Mouse (Mus musculus): ENCODE data around the gene Caly. TPM values are rescaled to one million over a fixed set of nuclear protein-coding genes. Genes with fewer than 3 reads are reported as not detected.

Caly gene
- 88.6 and 92.6 TPM in 2 replicates for polyA plus RNA-seq (2015; fragmentation: Nextera tagmentation; extraction: Ambion mirVana)

DNA sequence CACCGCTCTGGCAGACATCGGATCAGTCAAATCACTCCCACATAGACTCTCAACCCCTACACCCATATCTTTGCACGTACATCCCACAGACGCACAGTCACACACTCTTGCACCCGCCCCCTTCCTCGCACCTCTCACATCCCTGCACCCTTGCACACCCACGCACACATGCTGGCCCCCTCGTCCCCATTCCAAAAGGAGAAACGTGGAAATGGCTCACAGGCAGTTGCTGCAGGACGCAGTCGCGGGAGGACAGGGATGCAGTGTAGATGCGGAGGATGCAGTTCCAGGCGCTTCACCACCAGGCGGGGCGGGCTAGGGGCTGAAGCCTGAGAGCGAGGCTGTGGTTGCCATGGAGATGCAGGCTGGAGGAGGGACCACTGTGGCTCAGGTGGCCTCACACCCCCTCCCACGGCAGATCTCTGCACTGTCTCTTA is at the start of gene Caly:
Gene Caly, minus strand, starts transcription at position 307 of the 437 bp plus-strand sequence.
- ATAC-seq: peak; percentile 83
- Histone ChIP-seq H3K27me3 (peaks cover 38% of the 10 kb centered on the region), H3K4me1 (replicated peaks) (peaks cover 38% of the 10 kb centered on the region), H3K9ac (replicated peaks) (peak within 1 kb of the TSS; percentile 69), H3K27ac (peak within 1 kb of the TSS; percentile 94), H3K36me3 (no peaks in the 10 kb centered on the region), H3K4me2 (replicated peaks) (peak within 1 kb of the TSS; percentile 76), H3K4me3 (replicated peaks) (peak within 1 kb of the TSS; percentile 50), H3K9me3 (no peaks in the 10 kb centered on the region)
- 6% methylated on average over 18 of the region's 18 CpGs for WGBS

DNA sequence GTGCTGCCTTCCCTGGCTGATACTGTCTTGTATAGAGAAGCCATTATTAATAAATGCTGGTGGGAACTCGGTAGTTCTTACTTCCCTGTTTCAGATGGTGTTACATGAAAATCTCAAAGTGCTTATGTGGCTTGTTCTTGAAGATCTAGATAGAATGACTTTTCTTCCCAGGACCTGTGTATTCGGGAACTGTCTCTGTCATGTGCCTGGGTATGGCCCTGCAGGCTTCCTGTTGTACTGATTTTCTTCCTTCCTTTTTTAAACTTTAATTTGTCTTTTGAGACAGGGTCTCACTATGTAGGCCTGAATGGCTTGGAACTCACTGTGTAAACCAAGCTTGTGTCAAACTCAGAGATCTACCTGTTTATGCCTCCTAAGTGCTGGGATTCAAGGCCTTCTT is 45.6 kb upstream of the Caly start:
- ATAC-seq: no peak
- WGBS: 87% methylated on average over 2 of the region's 2 CpGs
- Histone ChIP-seq H3K36me3 (no peaks in the 10 kb centered on the region), H3K9ac (replicated peaks) (no peak overlapping the region), H3K4me2 (replicated peaks) (no peak overlapping the region), H3K4me1 (replicated peaks) (peaks cover 13% of the 10 kb centered on the region), H3K4me3 (replicated peaks) (no peak overlapping the region), H3K27me3 (no peaks in the 10 kb centered on the region), H3K9me3 (no peaks in the 10 kb centered on the region), H3K27ac (no peak overlapping the region)

DNA sequence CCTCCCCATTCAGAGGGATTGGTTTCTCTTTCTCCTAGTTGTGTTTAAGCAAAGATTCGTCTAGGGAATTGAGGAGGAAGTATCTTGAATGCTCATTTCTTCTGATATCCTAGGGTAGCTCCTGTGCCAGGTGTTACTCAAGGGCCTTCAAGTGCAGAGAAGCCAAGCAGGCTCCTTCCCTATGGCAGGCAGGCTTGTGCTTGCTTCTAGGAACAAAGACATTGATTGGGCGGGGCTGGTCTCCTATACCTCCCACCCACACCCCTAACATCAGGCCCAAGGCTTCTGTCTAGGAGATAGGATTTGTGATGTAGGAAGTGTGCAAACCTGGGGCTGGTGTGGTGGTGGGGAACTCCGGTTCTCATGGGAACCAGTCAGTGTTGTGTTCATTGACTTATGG is 44.6 kb upstream of the Caly start:
- H3K27me3 ChIP-seq: no peaks in the 10 kb centered on the region
- no peak overlapping the region for H3K27ac ChIP-seq
- WGBS: 88% methylated on average over 3 of the region's 3 CpGs
- H3K4me3 ChIP-seq (replicated peaks): no peak overlapping the region
- no peak for ATAC-seq
- H3K9ac ChIP-seq (replicated peaks): no peak overlapping the region
- no peak overlapping the region for H3K4me2 ChIP-seq (replicated peaks)
- no peaks in the 10 kb centered on the region for H3K36me3 ChIP-seq
- H3K4me1 ChIP-seq (replicated peaks): peaks cover 13% of the 10 kb centered on the region
- no peaks in the 10 kb centered on the region for H3K9me3 ChIP-seq

DNA sequence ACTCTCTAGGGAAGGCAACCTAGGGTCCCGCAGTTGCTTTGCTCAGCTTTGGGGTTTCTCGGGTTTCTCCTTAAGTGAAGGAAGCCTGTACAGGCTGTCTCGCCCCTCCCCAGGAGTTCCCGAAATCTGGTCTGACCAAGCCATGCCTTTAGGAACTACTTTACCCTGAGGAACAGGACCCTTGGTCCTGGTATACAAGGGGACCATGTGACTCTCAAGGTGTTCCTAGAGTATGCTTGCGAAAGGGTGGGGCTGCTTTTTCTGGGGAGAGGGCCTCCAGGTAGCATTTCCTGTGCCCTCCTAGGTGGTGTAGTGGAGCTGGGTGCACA is 43.6 kb upstream of the Caly start:
- Histone ChIP-seq H3K4me3 (replicated peaks) (peak overlapping the region; percentile 66), H3K4me1 (replicated peaks) (peaks cover 13% of the 10 kb centered on the region), H3K9ac (replicated peaks) (peak overlapping the region; percentile 80), H3K4me2 (replicated peaks) (peak overlapping the region; percentile 86), H3K27me3 (peaks cover 3% of the 10 kb centered on the region; the same call in 1 of the 2 replicates), H3K36me3 (no peaks in the 10 kb centered on the region), H3K9me3 (no peaks in the 10 kb centered on the region), H3K27ac (no peak overlapping the region)
- 7% methylated on average over 5 of the region's 5 CpGs for WGBS
- no peak; the same call in 1 of the 2 replicates for ATAC-seq

DNA sequence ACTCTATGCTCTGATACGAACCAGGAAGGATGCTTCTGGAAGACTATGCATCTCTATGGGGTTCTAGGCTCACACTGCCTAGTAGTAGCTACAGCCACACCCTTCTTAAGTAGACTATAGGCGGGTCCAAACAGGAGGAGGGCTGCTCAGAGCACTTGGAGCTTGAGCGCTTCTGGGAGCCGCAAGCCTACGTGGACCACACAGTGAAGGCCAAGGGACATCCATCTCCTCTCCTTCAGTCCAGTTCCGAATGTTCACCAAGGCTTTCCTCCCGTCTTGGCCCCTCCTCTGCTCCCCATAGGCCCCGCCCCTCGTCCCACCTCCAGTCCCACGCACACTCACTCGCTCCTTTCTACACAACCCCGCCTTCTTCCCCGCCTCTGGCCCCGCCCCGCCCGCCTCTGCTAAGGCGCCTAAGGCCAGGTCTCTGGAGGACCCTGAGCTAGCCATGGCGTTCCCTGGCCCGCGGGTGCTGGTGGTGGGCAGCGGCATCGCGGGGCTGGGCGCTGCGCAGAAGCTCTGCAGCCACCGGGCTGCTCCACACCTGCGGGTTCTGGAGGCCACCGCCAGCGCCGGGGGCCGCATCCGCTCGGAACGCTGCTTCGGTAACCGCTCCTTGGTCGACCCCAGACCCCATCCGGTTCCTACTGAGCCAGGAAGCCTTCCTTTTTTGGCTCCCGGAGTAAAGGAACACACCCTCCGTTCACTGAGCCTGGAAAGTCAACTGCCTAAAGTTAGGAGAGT is 43.1 kb upstream of the Caly start:
- peak overlapping the region; percentile 66 for H3K4me3 ChIP-seq (replicated peaks)
- 2% methylated on average over 40 of the region's 40 CpGs for WGBS
- H3K36me3 ChIP-seq: no peaks in the 10 kb centered on the region
- peaks cover 3% of the 10 kb centered on the region; the same call in 1 of the 2 replicates for H3K27me3 ChIP-seq
- H3K4me1 ChIP-seq (replicated peaks): peaks cover 13% of the 10 kb centered on the region
- H3K9me3 ChIP-seq: no peaks in the 10 kb centered on the region
- 0 out of 2 replicates have a peak overlapping the region, but pooled peaks have one; percentile 17 for H3K27ac ChIP-seq
- peak; percentile 94 for ATAC-seq
- H3K9ac ChIP-seq (replicated peaks): peak overlapping the region; percentile 80
- H3K4me2 ChIP-seq (replicated peaks): peak overlapping the region; percentile 86

DNA sequence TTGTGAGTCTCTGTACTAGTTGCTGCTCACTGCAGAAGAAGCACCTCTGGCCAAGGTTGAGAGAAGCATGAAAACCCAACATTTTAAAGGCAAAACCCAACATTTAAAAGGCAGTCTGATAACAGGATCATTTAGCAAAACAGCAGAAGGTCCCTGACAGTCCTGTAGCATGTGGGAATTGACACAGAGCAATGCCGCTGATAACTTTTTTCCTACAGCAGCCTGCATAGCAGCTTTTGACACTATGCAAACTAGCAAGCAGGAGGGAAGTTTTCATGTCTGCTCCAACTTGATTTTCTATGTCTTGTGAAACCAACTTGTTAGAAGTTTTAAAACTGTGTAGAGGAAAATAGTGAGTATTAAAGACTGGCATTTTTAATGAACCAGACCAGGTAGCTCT is 42.0 kb upstream of the Caly start:
- H3K9ac ChIP-seq (replicated peaks): no peak overlapping the region
- no peak overlapping the region for H3K27ac ChIP-seq
- H3K9me3 ChIP-seq: no peaks in the 10 kb centered on the region
- no peak overlapping the region for H3K4me3 ChIP-seq (replicated peaks)
- no peak for ATAC-seq
- peaks cover 13% of the 10 kb centered on the region for H3K4me1 ChIP-seq (replicated peaks)
- H3K27me3 ChIP-seq: peaks cover 3% of the 10 kb centered on the region; the same call in 1 of the 2 replicates
- H3K36me3 ChIP-seq: no peaks in the 10 kb centered on the region
- 98% methylated on average over 1 of the region's 1 CpGs for WGBS
- H3K4me2 ChIP-seq (replicated peaks): no peak overlapping the region

DNA sequence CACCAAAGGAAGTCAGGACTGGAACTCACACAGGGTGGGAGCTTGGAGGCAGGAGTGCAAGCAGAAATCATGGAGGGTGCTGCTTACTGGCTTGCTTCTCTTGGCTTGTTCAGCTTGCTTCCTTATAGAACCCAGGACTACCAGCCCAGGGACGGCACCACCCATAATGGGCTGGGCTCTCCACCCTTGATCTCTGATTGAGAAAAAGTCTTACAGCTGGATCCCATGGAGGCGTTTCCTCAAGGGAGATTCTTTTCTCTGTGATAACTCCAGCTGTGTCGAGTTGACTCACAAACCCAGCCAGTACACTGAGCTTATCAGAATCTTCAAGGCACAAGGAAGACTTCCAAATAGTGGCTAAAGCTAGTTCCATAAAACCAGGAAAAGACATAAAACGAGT is 40.4 kb upstream of the Caly start:
- no peak overlapping the region for H3K4me3 ChIP-seq (replicated peaks)
- WGBS: 36% methylated on average over 4 of the region's 4 CpGs
- H3K36me3 ChIP-seq: no peaks in the 10 kb centered on the region
- no peak overlapping the region for H3K4me2 ChIP-seq (replicated peaks)
- no peak overlapping the region for H3K27ac ChIP-seq
- no peak overlapping the region for H3K9ac ChIP-seq (replicated peaks)
- peaks cover 13% of the 10 kb centered on the region for H3K4me1 ChIP-seq (replicated peaks)
- no peak for ATAC-seq
- H3K27me3 ChIP-seq: peaks cover 3% of the 10 kb centered on the region; the same call in 1 of the 2 replicates
- H3K9me3 ChIP-seq: no peaks in the 10 kb centered on the region

DNA sequence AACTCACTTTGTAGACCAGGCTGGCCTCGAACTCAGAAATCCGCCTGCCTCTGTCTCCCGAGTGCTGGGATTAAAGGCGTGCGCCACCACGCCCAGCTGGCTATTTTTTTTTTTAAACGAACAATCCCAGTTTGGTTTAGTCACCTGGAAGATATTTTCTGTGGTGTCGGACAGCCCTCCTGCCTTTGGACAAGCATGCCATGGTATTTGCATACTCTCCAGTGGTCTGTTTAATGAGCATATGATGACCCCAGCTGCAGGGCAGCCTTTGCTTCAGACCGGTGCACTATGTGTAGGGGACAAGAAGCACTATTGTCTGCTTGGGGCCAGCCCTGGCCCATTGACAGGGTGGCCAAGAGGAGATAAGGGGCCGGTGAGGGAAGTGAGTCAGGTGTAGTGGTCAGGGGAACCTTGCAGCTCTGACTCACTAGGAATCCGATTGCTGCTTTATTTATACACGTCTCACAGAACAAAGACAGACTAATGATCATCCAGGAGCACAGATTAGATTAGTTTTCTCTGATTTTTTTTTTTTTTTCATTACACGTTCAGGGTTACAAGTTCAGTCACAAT is 39.1 kb upstream of the Caly start:
- Histone ChIP-seq H3K9me3 (no peaks in the 10 kb centered on the region), H3K27ac (no peak overlapping the region), H3K4me3 (replicated peaks) (no peak overlapping the region), H3K9ac (replicated peaks) (no peak overlapping the region), H3K36me3 (no peaks in the 10 kb centered on the region), H3K4me2 (replicated peaks) (no peak overlapping the region), H3K27me3 (peaks cover 3% of the 10 kb centered on the region; the same call in 1 of the 2 replicates), H3K4me1 (replicated peaks) (peaks cover 17% of the 10 kb centered on the region)
- WGBS: 74% methylated on average over 13 of the region's 13 CpGs
- no peak for ATAC-seq

DNA sequence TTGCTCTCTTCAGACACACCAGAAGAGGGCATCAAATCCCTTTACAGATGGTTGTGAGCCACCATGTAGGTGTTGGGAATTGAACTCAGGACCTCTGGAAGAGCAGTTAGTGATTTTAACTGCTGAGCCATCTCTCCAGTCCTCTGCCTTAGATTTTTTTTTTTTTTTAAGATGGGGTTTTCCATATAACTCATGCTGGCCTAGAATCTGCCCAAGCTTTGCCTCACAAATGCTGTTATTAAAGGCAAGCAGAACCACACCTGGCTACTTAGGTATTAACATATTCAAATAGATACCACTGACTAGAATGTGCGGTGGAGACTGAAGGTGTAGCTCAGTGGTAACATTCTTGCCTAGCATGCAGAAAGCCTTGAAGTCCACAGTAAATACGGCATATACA is 38.1 kb upstream of the Caly start:
- ATAC-seq: no peak
- Histone ChIP-seq H3K4me2 (replicated peaks) (no peak overlapping the region), H3K9me3 (no peaks in the 10 kb centered on the region), H3K27me3 (peaks cover 3% of the 10 kb centered on the region; the same call in 1 of the 2 replicates), H3K4me3 (replicated peaks) (no peak overlapping the region), H3K27ac (no peak overlapping the region), H3K4me1 (replicated peaks) (peaks cover 16% of the 10 kb centered on the region), H3K9ac (replicated peaks) (no peak overlapping the region), H3K36me3 (no peaks in the 10 kb centered on the region)
- 92% methylated on average over 2 of the region's 2 CpGs for WGBS

DNA sequence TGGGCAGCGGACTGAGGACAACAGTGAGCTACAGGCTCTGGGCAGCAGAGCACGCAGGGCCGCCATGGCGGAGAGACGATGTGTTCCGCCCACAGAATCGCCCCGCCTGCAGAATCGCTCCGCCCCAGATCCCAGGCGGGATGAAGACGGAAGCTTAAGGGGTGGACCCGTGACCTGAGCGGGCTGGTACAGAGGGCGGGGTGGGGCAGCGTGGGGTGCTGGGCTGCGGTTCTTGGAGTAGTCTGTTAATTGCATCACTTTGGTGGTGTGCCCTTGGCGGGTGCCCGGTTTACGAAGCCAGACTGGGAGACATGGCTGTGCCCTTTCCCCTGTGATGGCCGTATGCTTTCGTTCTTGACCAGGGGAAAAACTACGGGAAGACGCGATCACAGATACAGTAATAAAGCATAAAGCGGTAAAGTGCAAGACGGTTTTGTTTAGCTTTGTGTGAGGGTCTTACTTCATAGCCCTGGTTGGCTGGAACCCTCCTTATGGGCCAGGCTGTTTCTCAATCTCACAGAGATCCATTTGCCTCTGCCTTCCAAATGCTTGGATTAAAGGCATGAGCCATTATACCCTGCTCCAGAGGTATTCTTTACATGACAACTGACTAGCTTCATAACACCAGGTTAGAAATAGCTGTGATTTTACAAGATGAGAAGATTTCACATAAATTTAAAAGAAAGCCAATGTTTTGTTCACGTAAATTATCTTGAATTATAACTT is 34.1 kb upstream of the Caly start, which contains the start of gene Echs1:
Gene Echs1, minus strand, starts transcription at position 148 of the 726 bp plus-strand sequence.
- peak within 1 kb of the TSS; percentile 83 for H3K4me3 ChIP-seq (replicated peaks)
- 4% methylated on average over 28 of the region's 28 CpGs for WGBS
- peaks cover 2% of the 10 kb centered on the region; the same call in 1 of the 2 replicates for H3K27me3 ChIP-seq
- H3K36me3 ChIP-seq: peaks cover 14% of the 10 kb centered on the region
- peak within 1 kb of the TSS; percentile 80 for H3K27ac ChIP-seq
- peak within 1 kb of the TSS; percentile 90 for H3K4me2 ChIP-seq (replicated peaks)
- peak within 1 kb of the TSS; percentile 86 for H3K9ac ChIP-seq (replicated peaks)
- ATAC-seq: peak; percentile 96
- peaks cover 17% of the 10 kb centered on the region for H3K4me1 ChIP-seq (replicated peaks)
- no peaks in the 10 kb centered on the region for H3K9me3 ChIP-seq

DNA sequence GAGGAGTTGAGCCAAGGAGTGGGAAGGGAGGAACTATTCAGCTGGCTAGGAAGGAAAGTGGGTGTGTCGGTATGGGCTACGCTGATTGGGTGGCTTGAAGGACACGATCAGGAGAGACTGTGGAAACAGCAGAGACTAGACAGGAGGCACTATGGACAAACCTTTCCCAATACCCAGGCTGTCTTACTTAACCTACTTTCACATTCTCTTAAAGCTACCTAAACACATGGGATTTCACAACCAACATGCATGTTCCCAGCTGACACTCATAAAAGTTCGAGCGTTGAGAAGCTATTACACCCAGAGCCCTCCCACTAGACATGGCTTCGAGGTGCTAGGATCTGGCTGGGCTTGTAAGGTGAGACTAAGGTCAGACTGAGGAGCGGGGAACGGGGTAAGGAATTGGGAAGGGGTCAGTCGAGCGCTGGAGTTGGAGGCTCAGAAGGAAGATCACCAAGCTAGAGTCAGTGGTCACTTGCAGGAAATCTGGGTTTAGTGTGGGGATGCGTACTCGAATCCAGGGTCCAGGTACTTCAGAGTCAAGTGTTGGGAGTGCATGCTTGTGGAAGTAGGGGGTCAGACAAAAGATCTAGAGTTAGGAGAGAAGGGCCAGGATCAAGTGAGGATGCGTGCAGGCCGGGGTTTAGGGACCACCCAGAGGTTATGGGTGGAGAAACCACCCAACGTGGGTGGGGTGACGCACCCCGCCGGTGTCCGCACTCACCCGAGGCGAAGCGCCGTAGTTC is 33.4 kb upstream of the Caly start, which contains the start of gene Paox:
Gene Paox, plus strand, starts transcription at position 217 of the 746 bp plus-strand sequence.
- H3K9ac ChIP-seq (replicated peaks): peak within 1 kb of the TSS; percentile 86
- H3K4me2 ChIP-seq (replicated peaks): peak within 1 kb of the TSS; percentile 90
- 3% methylated on average over 23 of the region's 23 CpGs for WGBS
- H3K36me3 ChIP-seq: peaks cover 22% of the 10 kb centered on the region
- peak; percentile 79 for ATAC-seq
- H3K4me1 ChIP-seq (replicated peaks): peaks cover 17% of the 10 kb centered on the region
- peak within 1 kb of the TSS; percentile 80 for H3K27ac ChIP-seq
- no peaks in the 10 kb centered on the region for H3K27me3 ChIP-seq
- no peaks in the 10 kb centered on the region for H3K9me3 ChIP-seq
- peak within 1 kb of the TSS; percentile 83 for H3K4me3 ChIP-seq (replicated peaks)

Measured in midbrain, embryonic 13.5 days (tissue).